Mouse (Mus musculus) heart, embryonic 13.5 days (tissue): Measurements from ENCODE around the gene Ap1b1. TPM values are rescaled to one million over a fixed set of nuclear protein-coding genes. Genes with fewer than 3 reads are reported as not detected.
"Not testable (repeated sequence)": the region's sequence is repeated elsewhere in the genome, so short reads cannot be mapped to it uniquely, and the experiment has no call there.

Source experiments
- ATAC-seq: fragments of 200-750 bp; cut with Nextera tagmentation; 2 replicates; pipeline ENCODE4 v1.8.0; 2017; ENCODE audit warnings: moderate TSS enrichment; ENCODE audit not compliant: insufficient number of reproducible peaks, low FRiP score, low TSS enrichment; ENCODE audit errors: extremely low read depth
- H3K27ac ChIP-seq: fragments of 300-500 bp; sonication (generic); replicated peaks from 2 replicates; pipeline ENCODE4 v1.5.1; 2015; ENCODE audit warnings: moderate library complexity, mild to moderate bottlenecking, inconsistent platforms
- H3K27me3 ChIP-seq: fragments of 300-500 bp; sonication (generic); replicated peaks from 2 replicates; pipeline ENCODE4 v1.6.1; 2015; ENCODE audit warnings: mild to moderate bottlenecking, inconsistent platforms
- H3K36me3 ChIP-seq: fragments of 300-500 bp; sonication (generic); 2 replicates; pipeline ENCODE4 v1.6.1; 2015; ENCODE audit warnings: mild to moderate bottlenecking, inconsistent platforms
- H3K4me1 ChIP-seq: fragments of 300-500 bp; sonication (generic); 2 replicates; pipeline ENCODE4 v1.6.1; 2015; ENCODE audit warnings: inconsistent platforms
- H3K4me2 ChIP-seq: fragments of 300-500 bp; sonication (generic); 2 replicates; pipeline ENCODE4 v1.6.1; 2015; ENCODE audit warnings: inconsistent platforms, mild to moderate bottlenecking, moderate library complexity
- H3K4me3 ChIP-seq: fragments of 300-500 bp; sonication (generic); 2 replicates; pipeline ENCODE4 v1.5.1; 2015; ENCODE audit warnings: moderate library complexity, mild to moderate bottlenecking, inconsistent platforms
- H3K9ac ChIP-seq: fragments of 300-500 bp; sonication (generic); 2 replicates; pipeline ENCODE4 v1.6.1; 2015; ENCODE audit warnings: inconsistent platforms, mild to moderate bottlenecking, moderate library complexity
- H3K9me3 ChIP-seq: fragments of 300-500 bp; sonication (generic); 2 replicates; pipeline ENCODE4 v1.6.1; 2016; ENCODE audit warnings: inconsistent platforms
- WGBS: fragments of 180-500 bp; shearing (Covaris S2); methylation state at CpG from one replicate; pipeline ENCODE4 v1.1.7; 2015; ENCODE audit warnings: mixed read lengths; 5-methylcytosine and 5-hydroxymethylcytosine counted together
- polyA plus RNA-seq: library from polyadenylated mRNA; unstranded; fragments of >200 nt; fragmentation: Nextera tagmentation; extraction: Ambion mirVana; gene quantifications from 2 replicates; pipeline ENCODE4 v1.2.1, GENCODE M21; 2015

Ap1b1 gene
- polyA plus RNA-seq, 1 experiment from 2014 or later, result 41.2 TPM

DNA sequence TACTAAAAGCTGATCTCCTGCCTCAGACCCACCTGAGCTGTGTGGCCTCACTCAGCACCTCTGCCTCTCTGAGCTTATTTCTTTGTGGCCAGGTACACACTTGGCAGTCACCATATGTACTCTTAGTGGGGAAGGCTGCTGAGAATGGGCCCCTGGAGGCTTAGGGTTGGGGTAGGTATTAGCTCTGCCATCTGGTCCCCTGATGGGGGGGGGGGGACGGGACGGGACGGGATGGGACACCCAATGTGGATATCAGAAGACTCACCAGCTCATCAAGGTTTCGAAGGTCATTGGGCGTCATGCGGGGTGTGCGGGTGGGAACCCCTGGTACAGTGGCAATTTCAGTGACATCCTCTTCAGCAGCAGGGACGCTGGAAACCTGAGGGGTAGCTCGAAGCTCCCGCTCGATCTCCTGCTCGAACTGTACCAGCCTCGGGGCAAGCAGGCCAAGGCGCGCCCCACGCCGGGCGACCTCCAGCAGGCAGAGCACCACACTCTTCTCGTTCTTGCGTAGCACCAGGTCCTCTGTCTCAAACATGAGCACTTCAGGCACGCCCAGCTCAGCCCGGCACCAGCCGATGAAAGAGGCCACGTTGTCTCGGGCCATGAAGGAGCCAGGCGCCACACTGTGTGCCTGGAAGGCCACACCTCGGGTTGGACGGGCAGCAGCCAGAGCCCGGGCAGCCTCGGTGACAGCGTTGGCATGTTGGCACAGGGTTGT lies 77.1 kb downstream of the Ap1b1 start:
- peak overlapping the region; percentile 89 for H3K9ac ChIP-seq
- H3K27me3 ChIP-seq, result peaks cover 57% of the 10 kb centered on the region
- peaks cover 57% of the 10 kb centered on the region for H3K4me1 ChIP-seq
- 60% methylated on average over 31 of the region's 31 CpGs for WGBS
- H3K36me3 ChIP-seq, result peaks cover 23% of the 10 kb centered on the region
- ATAC-seq, result no peak
- no peak overlapping the region for H3K27ac ChIP-seq
- H3K9me3 ChIP-seq, result no peaks in the 10 kb centered on the region
- H3K4me3 ChIP-seq, result peak overlapping the region; percentile 84
- peak overlapping the region; percentile 89 for H3K4me2 ChIP-seq

DNA sequence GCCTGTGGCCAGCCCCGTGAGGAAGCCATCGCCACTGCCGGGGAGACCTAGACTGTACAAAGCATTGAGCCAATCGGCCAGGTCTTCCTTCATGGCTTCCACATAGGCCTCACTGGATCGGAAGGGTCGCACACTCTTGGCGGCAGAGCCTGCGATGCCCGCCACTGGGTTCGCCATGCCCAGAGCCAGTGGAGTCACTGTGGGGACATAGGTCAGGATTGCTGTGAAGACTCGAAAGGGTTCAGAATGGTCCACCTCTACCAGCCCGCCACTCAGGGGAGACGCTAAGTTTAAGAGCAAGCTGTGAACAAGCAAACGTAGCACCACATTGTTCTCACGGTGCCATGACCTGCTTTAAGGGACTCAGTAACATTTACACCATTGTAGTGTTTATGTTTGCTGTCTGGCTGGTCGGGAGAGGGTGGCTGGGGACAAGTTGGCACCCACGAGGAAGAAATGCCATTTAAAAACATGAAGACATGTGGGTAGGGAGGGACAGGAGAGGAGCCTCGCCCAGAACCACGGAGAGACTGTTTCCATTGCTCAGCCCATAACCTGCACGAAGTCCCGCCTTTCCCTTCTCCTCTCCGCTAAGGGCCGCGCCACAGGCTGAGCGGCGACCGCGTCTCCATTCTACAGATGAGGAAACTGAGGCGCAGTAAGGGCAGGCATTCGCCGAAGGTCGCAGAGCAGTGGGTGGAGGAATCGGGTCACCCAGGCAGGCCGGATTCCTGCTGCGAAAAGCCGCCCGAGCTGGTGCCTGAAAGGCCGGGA lies 77.8 kb downstream of the Ap1b1 start:
- H3K9ac ChIP-seq, result peak overlapping the region; percentile 89
- peaks cover 49% of the 10 kb centered on the region for H3K27me3 ChIP-seq
- no peaks in the 10 kb centered on the region for H3K9me3 ChIP-seq
- peaks cover 49% of the 10 kb centered on the region for H3K4me1 ChIP-seq
- 15% methylated on average over 38 of the region's 38 CpGs for WGBS
- no peak for ATAC-seq
- peak overlapping the region; percentile 80 for H3K27ac ChIP-seq
- peaks cover 31% of the 10 kb centered on the region for H3K36me3 ChIP-seq
- peak overlapping the region; percentile 89 for H3K4me2 ChIP-seq
- peak overlapping the region; percentile 84 for H3K4me3 ChIP-seq

DNA sequence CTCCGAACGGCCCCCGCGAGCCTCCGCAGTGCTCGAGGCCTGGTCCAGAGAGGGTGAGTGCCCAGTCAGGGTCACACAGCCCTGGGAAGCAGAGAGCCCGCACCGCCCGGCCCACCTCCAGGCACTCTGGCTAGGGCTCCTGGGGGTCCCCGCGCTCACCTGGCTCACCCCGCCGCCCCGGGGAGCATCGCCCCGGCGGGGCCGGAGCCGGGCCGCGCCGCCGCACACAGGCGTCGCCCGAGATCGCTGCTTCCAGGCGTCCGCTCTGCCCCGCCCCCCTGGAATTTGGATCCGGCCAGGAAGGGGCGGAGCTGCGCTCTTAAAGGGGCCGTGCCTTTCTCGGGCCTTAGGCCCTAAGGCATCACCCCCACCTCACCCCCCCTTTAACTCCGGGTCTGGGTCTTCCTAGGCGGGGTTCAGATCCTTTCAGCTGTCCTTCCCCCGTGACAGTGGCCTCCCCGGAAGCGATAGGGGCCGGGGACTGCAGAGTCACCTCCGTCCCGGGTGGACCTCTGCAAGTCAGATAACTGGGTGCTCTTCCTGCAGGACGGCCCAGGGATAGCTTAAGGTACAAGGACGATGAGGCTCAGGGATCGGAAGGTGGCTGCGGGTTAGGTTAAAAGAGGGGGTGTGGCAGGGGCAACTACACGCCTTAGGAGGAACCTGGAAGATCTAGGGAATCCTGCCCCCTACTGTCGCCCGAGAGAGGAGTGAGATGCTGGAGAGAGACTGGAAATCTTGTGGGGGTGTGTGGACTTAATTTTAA lies 78.6 kb downstream of the Ap1b1 start, which contains the start of gene Gas2l1:
TSS of gene Gas2l1 (minus strand) at position 272 of the 766 bp plus-strand sequence.
- peak; percentile 80 for ATAC-seq
- peak within 1 kb of the TSS; percentile 89 for H3K9ac ChIP-seq
- no peaks in the 10 kb centered on the region for H3K9me3 ChIP-seq
- WGBS, result under 1% methylated on average over 47 of the region's 50 CpGs
- peak within 1 kb of the TSS; percentile 89 for H3K4me2 ChIP-seq
- peaks cover 41% of the 10 kb centered on the region for H3K27me3 ChIP-seq
- H3K36me3 ChIP-seq, result peaks cover 37% of the 10 kb centered on the region
- H3K27ac ChIP-seq, result peak within 1 kb of the TSS; percentile 80
- peak within 1 kb of the TSS; percentile 84 for H3K4me3 ChIP-seq
- H3K4me1 ChIP-seq, result peaks cover 45% of the 10 kb centered on the region

DNA sequence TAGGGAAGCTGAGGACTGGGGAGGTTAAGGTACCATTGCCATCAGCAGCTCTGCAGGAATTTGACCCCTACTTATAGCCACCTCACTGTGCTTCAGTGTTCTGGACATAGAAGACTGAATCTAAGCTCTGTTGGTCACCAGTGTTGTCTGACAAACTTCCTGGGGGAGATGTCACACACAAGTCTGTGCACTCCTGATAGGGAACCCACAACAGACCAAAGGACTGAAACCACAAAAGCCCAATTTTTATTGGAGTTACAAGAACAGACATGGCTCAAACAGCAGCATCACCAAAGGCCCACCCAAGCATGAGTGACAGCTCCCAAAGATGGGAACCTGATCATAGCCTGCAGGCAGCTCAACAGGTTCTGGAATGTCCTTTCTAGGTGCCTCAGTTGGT lies 80.4 kb downstream of the Ap1b1 start:
- no peak for ATAC-seq
- no peak overlapping the region for H3K4me3 ChIP-seq
- peaks cover 32% of the 10 kb centered on the region for H3K4me1 ChIP-seq

DNA sequence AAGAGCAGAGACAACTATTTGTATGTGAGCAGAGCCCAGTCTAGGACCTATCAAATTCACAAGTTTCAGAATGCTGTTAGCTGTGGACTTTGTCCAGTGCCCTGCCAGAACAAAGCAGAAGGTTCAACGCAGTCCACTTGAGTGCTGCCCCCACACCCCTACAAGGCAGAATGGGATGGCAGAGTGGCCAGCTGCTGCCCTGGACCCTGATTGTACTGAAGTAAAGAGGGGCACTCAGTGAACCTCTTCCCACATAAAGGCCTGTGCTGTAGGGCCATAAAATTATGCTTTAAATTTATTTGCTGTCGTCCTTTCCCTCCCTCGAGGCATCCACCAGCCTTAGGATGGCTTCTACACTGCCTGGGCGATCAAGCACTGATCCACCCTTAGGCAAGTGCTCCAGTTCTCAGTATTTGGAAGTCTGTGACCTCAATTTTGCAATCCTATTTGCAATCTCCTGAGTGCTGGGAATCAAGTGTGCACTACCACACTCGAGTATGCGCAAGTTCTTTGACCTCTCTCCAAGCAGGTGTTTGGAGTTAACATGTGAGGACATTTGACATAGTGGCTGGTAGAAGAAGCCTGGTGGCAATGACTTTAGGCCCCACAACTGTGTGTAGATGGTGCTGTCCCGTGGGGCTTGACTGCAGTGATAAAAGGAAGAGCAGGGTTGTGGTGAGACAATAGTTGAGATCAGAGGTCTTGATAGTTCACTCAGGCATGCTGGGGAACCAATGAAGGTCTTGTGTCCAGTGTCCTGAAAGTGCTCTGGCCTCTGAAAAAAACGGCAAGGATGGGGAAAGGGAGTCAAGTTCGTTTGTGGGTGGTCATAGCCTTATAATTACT lies 81.7 kb downstream of the Ap1b1 start:
- no peak overlapping the region for H3K4me2 ChIP-seq
- no peak overlapping the region for H3K27ac ChIP-seq
- ATAC-seq, result no peak
- H3K4me3 ChIP-seq, result no peak overlapping the region
- peaks cover 59% of the 10 kb centered on the region for H3K36me3 ChIP-seq
- H3K27me3 ChIP-seq, result peaks cover 10% of the 10 kb centered on the region
- peaks cover 19% of the 10 kb centered on the region for H3K4me1 ChIP-seq
- no peak overlapping the region for H3K9ac ChIP-seq
- H3K9me3 ChIP-seq, result no peaks in the 10 kb centered on the region
- WGBS, result 83% methylated on average over 9 of the region's 9 CpGs

More for the DNA sequence above, 80.4 kb downstream of the Ap1b1 start:
- H3K9ac ChIP-seq, result no peak overlapping the region
- H3K27me3 ChIP-seq, result peaks cover 23% of the 10 kb centered on the region
- peaks cover 46% of the 10 kb centered on the region for H3K36me3 ChIP-seq
- no peak overlapping the region for H3K27ac ChIP-seq
- H3K9me3 ChIP-seq, result no peaks in the 10 kb centered on the region
- H3K4me2 ChIP-seq, result no peak overlapping the region

DNA sequence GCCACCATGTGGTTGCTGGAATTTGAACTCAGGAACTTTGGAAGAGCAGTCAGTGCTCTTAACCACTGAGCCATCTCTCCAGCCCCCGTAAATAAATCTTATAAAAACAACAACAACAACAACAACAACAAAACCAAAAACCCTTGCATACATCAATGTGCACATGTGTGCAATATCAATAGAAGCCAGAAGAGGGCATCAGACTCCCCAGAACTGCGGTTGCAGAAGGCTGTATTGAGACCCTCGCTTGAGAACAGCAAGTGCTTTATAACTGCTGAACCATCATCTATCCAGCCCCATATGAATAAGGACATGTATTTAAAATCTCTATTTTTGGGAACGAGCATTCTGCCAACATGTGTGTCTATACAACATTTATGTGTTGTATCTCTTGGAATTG lies 88.3 kb downstream of the Ap1b1 start:
- Histone ChIP-seq H3K27me3 (no peaks in the 10 kb centered on the region), H3K27ac (no peak overlapping the region), H3K4me2 (no peak overlapping the region), H3K9ac (no peak overlapping the region), H3K36me3 (peaks cover 90% of the 10 kb centered on the region), H3K4me3 (no peak overlapping the region), H3K9me3 (no peaks in the 10 kb centered on the region), H3K4me1 (no peaks in the 10 kb centered on the region)
- ATAC-seq, result no peak
- WGBS, result 72% methylated on average over 4 of the region's 4 CpGs

DNA sequence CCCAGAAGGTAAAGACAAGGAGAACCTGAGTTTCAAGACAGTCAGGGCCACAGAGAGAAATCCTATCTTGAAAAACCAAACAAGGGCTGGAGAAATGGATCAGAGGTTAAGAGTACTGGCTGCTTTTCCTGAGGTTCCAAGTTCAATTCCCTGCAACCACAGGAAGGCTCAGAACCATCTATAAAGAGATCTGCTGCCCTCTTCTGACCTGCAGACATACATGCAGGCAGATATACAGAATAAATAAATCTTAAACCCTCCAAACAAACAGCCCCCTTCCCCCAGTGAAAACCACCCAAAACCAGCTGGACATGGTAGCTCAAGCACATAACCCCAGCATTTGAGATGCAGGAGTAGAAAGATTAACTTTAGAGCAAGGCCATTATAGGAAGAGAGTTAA lies 89.1 kb downstream of the Ap1b1 start:
- H3K36me3 ChIP-seq, result peaks cover 90% of the 10 kb centered on the region
- no peak overlapping the region for H3K4me2 ChIP-seq
- no peaks in the 10 kb centered on the region for H3K4me1 ChIP-seq
- H3K4me3 ChIP-seq, result no peak overlapping the region
- no peak for ATAC-seq
- no peaks in the 10 kb centered on the region for H3K27me3 ChIP-seq
- no peak overlapping the region for H3K27ac ChIP-seq
- H3K9ac ChIP-seq, result no peak overlapping the region
- no peaks in the 10 kb centered on the region for H3K9me3 ChIP-seq

DNA sequence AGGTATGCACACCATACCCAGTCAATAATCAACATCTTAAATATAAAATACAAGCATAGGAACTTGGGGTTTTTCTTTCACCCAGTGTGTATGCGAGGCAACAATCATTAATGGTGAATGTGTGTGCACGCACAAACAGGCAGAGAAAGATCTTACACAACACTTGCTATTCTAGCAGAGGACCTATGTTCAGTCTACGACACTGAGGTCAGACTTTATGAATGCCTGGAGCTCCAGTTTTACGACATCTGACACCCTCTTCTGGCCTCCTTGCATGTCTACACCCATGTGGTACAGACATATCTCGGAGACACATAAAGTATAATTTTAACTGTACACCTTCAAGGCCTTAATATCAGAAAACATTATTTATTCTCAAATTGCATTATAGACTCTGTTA lies 90.2 kb downstream of the Ap1b1 start:
- H3K27me3 ChIP-seq, H3K9ac ChIP-seq, H3K4me2 ChIP-seq, H3K27ac ChIP-seq, H3K9me3 ChIP-seq, ATAC-seq, H3K4me3 ChIP-seq, H3K4me1 ChIP-seq: not testable (repeated sequence)
- H3K36me3 ChIP-seq, result peaks cover 87% of the 10 kb centered on the region
- 86% methylated on average over 4 of the region's 5 CpGs for WGBS

DNA sequence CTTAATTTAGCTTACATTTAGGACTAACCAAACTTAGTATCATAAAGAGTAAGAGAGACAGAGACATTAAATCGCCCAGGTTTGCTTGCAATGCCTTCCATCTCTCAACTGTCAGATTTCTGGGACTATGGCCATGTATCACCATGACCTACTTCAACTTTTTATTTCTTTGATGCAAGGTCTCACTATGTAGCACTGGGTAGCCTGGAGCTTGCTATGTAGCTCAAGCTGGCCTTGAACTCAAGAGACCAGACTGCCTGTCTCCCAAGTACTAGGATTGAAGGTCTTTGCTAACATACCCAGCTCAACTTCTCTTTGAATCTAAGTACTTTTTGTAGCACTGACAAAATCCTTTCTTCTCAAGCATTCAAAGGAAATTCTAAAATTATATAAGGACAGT lies 102.5 kb downstream of the Ap1b1 start:
- WGBS, result 92% methylated on average over 1 of the region's 1 CpGs
- Histone ChIP-seq H3K27me3 (no peaks in the 10 kb centered on the region), H3K4me2 (no peak overlapping the region), H3K27ac (no peak overlapping the region), H3K4me1 (peaks cover 3% of the 10 kb centered on the region; the same call in 1 of the 2 replicates), H3K9me3 (no peaks in the 10 kb centered on the region), H3K36me3 (peaks cover 94% of the 10 kb centered on the region), H3K9ac (no peak overlapping the region), H3K4me3 (no peak overlapping the region)
- no peak for ATAC-seq

DNA sequence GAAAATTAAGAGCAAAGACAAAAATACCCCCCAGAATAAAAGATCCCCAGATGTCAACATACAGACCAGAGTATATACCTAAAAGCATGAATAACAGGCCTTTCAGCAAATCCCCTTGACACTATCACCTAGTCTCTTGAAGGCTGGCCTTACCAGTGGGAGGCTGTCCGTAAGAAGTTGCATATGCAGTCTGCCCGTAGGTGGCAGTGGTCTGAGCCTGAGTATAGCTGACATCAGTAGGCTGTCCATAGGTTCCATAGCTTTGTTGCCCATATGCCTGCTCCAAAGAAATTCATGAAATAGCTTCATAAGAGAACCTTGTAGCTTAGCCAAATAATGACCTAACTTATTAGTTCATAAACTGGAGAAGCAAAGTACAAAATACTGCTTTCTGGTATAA lies 105.1 kb downstream of the Ap1b1 start:
- H3K27ac ChIP-seq, result no peak overlapping the region
- ATAC-seq, result no peak

More for the DNA sequence above, 105.1 kb downstream of the Ap1b1 start:
- peaks cover 20% of the 10 kb centered on the region for H3K4me1 ChIP-seq
- no peak overlapping the region for H3K4me2 ChIP-seq
- H3K4me3 ChIP-seq, result no peak overlapping the region
- WGBS, result 44% methylated on average over 2 of the region's 2 CpGs
- no peak overlapping the region for H3K9ac ChIP-seq
- no peaks in the 10 kb centered on the region for H3K9me3 ChIP-seq
- H3K36me3 ChIP-seq, result peaks cover 75% of the 10 kb centered on the region
- H3K27me3 ChIP-seq, result no peaks in the 10 kb centered on the region
